In genomic region chr6:55579611-55580010, GRCm38 (mm10) we compare ENCODE assay signal across 14 mouse cellular contexts.
A peak's percentile ranks its signal among the peaks of the same experiment; 100 is the strongest.
DNase-seq lines count a peak whose midpoint lies in the region; ATAC-seq and TF ChIP-seq lines count a peak whose summit lies in the region.
"Had no signal": no experiment of that assay in that cellular context is flagged by ENCODE, and none has a peak within 500 bp of the region (broad histone marks: within the 10 kb centered on the region; RNA-seq: fewer than 3 reads in every experiment).

No protein-coding gene starts in this region.

- no peak for TF ChIP-seq CTCF in hindbrain, postnatal 0 days (IDR thresholded peaks at IDR 0.05; ENCODE audit: low read depth)

- 65% methylated on average over 9 of the region's 9 CpGs for WGBS in neural tube, embryonic 11.5 days
- 13% methylated on average over 9 of the region's 9 CpGs for WGBS in forebrain, embryonic 14.5 days
- 28% methylated on average over 9 of the region's 9 CpGs for WGBS in hindbrain, postnatal 0 days

- peak; percentile 48; the same call in 1 of the 2 replicates for ATAC-seq in neural tube, embryonic 11.5 days (ENCODE audit: insufficient read depth, low FRiP score, low TSS enrichment)
- peak; percentile 83 for ATAC-seq in forebrain, embryonic 14.5 days
- ATAC-seq in hindbrain, postnatal 0 days: peak; percentile 44; the same call in 1 of the 2 replicates
- ATAC-seq: CD4-positive, CD25-positive, alpha-beta regulatory T cell, adult 4 months had no signal

- no peaks in the 10 kb centered on the region for H3K36me3 ChIP-seq in neural tube, embryonic 11.5 days (ENCODE audit: control insufficient read depth, insufficient read depth, low read length)
- H3K36me3 ChIP-seq in forebrain, embryonic 14.5 days (ENCODE audit: control insufficient read depth, insufficient read depth, low read length): no peaks in the 10 kb centered on the region
- H3K36me3 ChIP-seq in hindbrain, postnatal 0 days (ENCODE audit: insufficient read depth, low read length): no peaks in the 10 kb centered on the region
- H3K36me3 ChIP-seq: heart, embryonic 12.5 days; limb, embryonic 13.5 days had no signal

- no peak overlapping the region for H3K4me2 ChIP-seq in neural tube, embryonic 11.5 days (ENCODE audit: low read depth)
- peak overlapping the region; percentile 22 for H3K4me2 ChIP-seq in forebrain, embryonic 14.5 days (ENCODE audit: low read length)
- H3K4me2 ChIP-seq in hindbrain, postnatal 0 days (ENCODE audit: low read depth, low read length): peak overlapping the region; percentile 48
- H3K4me2 ChIP-seq: heart, embryonic 12.5 days; limb, embryonic 13.5 days had no signal

- H3K9ac ChIP-seq in neural tube, embryonic 11.5 days (ENCODE audit: low read length): no peak overlapping the region
- no peak overlapping the region for H3K9ac ChIP-seq in forebrain, embryonic 14.5 days (ENCODE audit: low read length)
- H3K9ac ChIP-seq in hindbrain, postnatal 0 days (replicated peaks; ENCODE audit: low read length): no peak overlapping the region
- H3K9ac ChIP-seq: heart, embryonic 12.5 days; limb, embryonic 13.5 days had no signal

- no peaks in the 10 kb centered on the region for H3K9me3 ChIP-seq in neural tube, embryonic 11.5 days (ENCODE audit: control insufficient read depth, low read length)
- H3K9me3 ChIP-seq in forebrain, embryonic 14.5 days (replicated peaks; ENCODE audit: control insufficient read depth, low read length): no peaks in the 10 kb centered on the region
- no peaks in the 10 kb centered on the region for H3K9me3 ChIP-seq in hindbrain, postnatal 0 days (ENCODE audit: low read length)
- H3K9me3 ChIP-seq: heart, embryonic 12.5 days; limb, embryonic 13.5 days had no signal

- no peak for DNase-seq in neural tube, embryonic 11.5 days (ENCODE audit: low spot score)
- DNase-seq in neural tube, embryonic 10.5 days (ENCODE audit: extremely low spot score, low spot score): no peak
- peak; percentile 93 for DNase-seq in forebrain, embryonic 14.5 days (ENCODE audit: low spot score)
- DNase-seq in hindbrain, postnatal 0 days (ENCODE audit: low spot score): peak; percentile 49
- no peak for DNase-seq in kidney, postnatal 4 days
- no peak for DNase-seq in c-Kit-positive CD71-positive TER-119-positive erythroid progenitor cells, embryonic 14.5 days (ENCODE audit: low spot score)
- no peak for DNase-seq in cerebellum, adult 11 months
- DNase-seq: adrenal gland, postnatal 10 days; kidney, adult 2 months; lung, postnatal 36 days; thymus, adult 18-20 months had no signal

- no peak overlapping the region for H3K4me3 ChIP-seq in neural tube, embryonic 11.5 days (ENCODE audit: low read depth, low read length)
- H3K4me3 ChIP-seq in forebrain, embryonic 14.5 days (ENCODE audit: low read depth, low read length): no peak overlapping the region
- no peak overlapping the region for H3K4me3 ChIP-seq in hindbrain, postnatal 0 days (ENCODE audit: low read length)
- H3K4me3 ChIP-seq: heart, embryonic 12.5 days; limb, embryonic 13.5 days had no signal

- H3K4me1 ChIP-seq in neural tube, embryonic 11.5 days (ENCODE audit: control insufficient read depth, insufficient read depth, low read length): no peaks in the 10 kb centered on the region
- H3K4me1 ChIP-seq in forebrain, embryonic 14.5 days (ENCODE audit: control insufficient read depth, insufficient read depth, low read length): peaks cover 21% of the 10 kb centered on the region
- no peaks in the 10 kb centered on the region for H3K4me1 ChIP-seq in hindbrain, postnatal 0 days (ENCODE audit: insufficient read depth, low read length)
- H3K4me1 ChIP-seq: heart, embryonic 12.5 days; limb, embryonic 13.5 days had no signal

- H3K27me3 ChIP-seq in neural tube, embryonic 11.5 days (ENCODE audit: control insufficient read depth, insufficient read depth, low read length): no peaks in the 10 kb centered on the region
- H3K27me3 ChIP-seq in forebrain, embryonic 14.5 days (replicated peaks; ENCODE audit: control insufficient read depth, insufficient read depth, low read length): no peaks in the 10 kb centered on the region
- H3K27me3 ChIP-seq in hindbrain, postnatal 0 days (ENCODE audit: insufficient read depth, low read length): no peaks in the 10 kb centered on the region
- H3K27me3 ChIP-seq: heart, embryonic 12.5 days; limb, embryonic 13.5 days had no signal

- no peak overlapping the region for H3K27ac ChIP-seq in neural tube, embryonic 11.5 days (ENCODE audit: low read depth, low read length)
- peak overlapping the region; percentile 86 for H3K27ac ChIP-seq in forebrain, embryonic 14.5 days (ENCODE audit: low read depth, low read length)
- H3K27ac ChIP-seq in hindbrain, postnatal 0 days: 0 out of 2 replicates have a peak overlapping the region, but pooled peaks have one; percentile 1
- H3K27ac ChIP-seq: limb, embryonic 13.5 days had no signal

Comparison
In these comparisons a context has a peak if more than half of its experiments do, and no peak if none do; other contexts are left out.
1. DNase-seq: peak in forebrain, embryonic 14.5 days (single experiment) and hindbrain, postnatal 0 days (single experiment); none in neural tube, embryonic 11.5 days (single experiment), neural tube, embryonic 10.5 days (single experiment), kidney, postnatal 4 days (0 of 2), c-Kit-positive CD71-positive TER-119-positive erythroid progenitor cells, embryonic 14.5 days (single experiment) and cerebellum, adult 11 months (single experiment).
2. Peak in every context shown above with its lines, with median percentiles within 50 percentile points of each other: ATAC-seq.